Comparison of ENCODE assay signal across 1 mouse cellular context in the genomic region with DNA sequence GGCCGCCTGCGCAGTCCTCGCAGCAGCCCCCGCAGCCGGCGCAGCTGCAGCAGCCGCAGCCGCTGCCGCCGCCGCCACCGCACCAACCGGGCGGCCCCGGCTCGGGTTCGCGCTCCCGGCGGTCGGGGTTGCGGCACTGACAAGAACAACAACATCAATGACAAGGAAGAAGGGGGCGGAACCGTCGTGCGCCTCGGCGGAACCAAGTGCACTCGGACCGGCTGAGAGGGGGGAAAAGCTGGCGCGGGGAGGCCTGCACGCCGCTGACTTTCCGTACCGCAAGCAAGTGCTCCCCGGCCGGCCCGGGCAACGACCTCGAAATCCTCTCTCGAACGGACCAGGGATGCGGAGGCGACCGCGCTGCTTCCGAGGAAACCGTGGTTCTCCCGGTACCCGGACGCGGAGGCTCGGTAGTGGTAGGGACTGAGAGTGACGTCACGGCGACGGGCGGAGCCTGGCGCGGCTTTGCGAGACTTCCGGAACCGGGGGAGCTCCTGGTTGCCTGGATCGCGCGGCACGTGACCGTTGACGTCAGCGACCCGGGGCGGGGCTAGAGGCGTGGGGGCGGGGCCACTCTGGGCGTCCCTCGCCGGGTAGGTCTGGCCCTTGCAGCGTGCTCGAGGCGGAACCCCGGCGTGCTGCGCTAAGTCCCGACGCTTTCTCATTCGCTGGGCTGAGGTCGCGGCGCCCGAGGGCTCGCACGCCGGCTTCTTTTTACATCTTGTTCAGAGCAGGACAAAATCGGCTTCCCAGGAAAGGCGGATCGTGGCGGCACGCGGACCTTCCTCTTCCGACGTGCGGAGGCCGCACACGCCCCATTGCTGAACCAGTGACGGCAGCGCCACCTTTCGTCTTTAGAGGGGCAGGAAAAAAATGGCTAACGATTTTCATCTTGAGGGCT.
A peak's percentile ranks its signal among the peaks of the same experiment; 100 is the strongest.
TF ChIP-seq lines count a peak whose summit lies in the region.

A gene (minus strand): TSS at position 401 of the 901 bp plus-strand sequence.

TF ChIP-seq in CH12.LX, 34 proteins besides CTCF, POLR2A, EP300 and RAD21 (continued from another document):
- TF ChIP-seq BHLHE40 (IDR thresholded peaks at IDR 0.05; ENCODE audit: low read depth, low read length) (peak; percentile 84), NRF1 (IDR thresholded peaks at IDR 0.05; ENCODE audit: low read depth, low read length) (peak; percentile 38; the same call in 1 of the 2 replicates), E2F4 (IDR thresholded peaks at IDR 0.05; ENCODE audit: insufficient replicate concordance, low read depth, low read length) (no peak), ZKSCAN1 (IDR thresholded peaks at IDR 0.05; ENCODE audit: borderline replicate concordance, low read depth, low read length) (no peak), ZMIZ1 (IDR thresholded peaks at IDR 0.05; ENCODE audit: low read depth, low read length) (no peak; the same call in none of the 2 replicates), MYC (IDR thresholded peaks at IDR 0.05; ENCODE audit: low read depth, low read length) (peak; percentile 89), TCF12 (IDR thresholded peaks at IDR 0.05; ENCODE audit: low read depth, low read length) (peak; percentile 56; the same call in 1 of the 2 replicates), KAT2A (IDR thresholded peaks at IDR 0.05; ENCODE audit: insufficient replicate concordance, low read length) (0 out of 2 replicates have a peak, but pooled peaks have one; percentile 13), NELFE (IDR thresholded peaks at IDR 0.05; ENCODE audit: low read depth, low read length) (peak; percentile 73), CHD1 (IDR thresholded peaks at IDR 0.05; ENCODE audit: low read depth, low read length) (peak; percentile 98), CHD2 (IDR thresholded peaks at IDR 0.05; ENCODE audit: low read length) (peak; percentile 58), IRF4 (IDR thresholded peaks at IDR 0.05; ENCODE audit: low read depth, low read length) (no peak), GABPA (IDR thresholded peaks at IDR 0.05; ENCODE audit: insufficient replicate concordance, low read depth, low read length) (no peak), ZNF384 (IDR thresholded peaks at IDR 0.05; ENCODE audit: low read depth, low read length) (no peak), USF2 (conservative IDR thresholded peaks at IDR 0.05; ENCODE audit: low read depth, low read length) (peak; percentile 93), HCFC1 (IDR thresholded peaks at IDR 0.05; ENCODE audit: low read depth, low read length) (peak; percentile 72), JUND (conservative IDR thresholded peaks at IDR 0.05; ENCODE audit: low read depth, low read length) (no peak; the same call in 1 of the 2 replicates), SMC3 (IDR thresholded peaks at IDR 0.05; ENCODE audit: low read depth, low read length) (peak; percentile 47), PAX5 (IDR thresholded peaks at IDR 0.05; ENCODE audit: low read length) (no peak), USF1 (IDR thresholded peaks at IDR 0.05; ENCODE audit: low read depth, low read length) (peak; percentile 98), MEF2A (IDR thresholded peaks at IDR 0.05; ENCODE audit: borderline replicate concordance, low read depth, low read length) (peak; percentile 38), POLR2AphosphoS2 (IDR thresholded peaks at IDR 0.05; ENCODE audit: low read depth, low read length) (no peak)
